Mouse (Mus musculus) testis, adult 2 months (tissue): ENCODE data around the gene Depdc1b. TPM values are rescaled to one million over a fixed set of nuclear protein-coding genes. Genes with fewer than 3 reads are reported as not detected.

Experiments
- H3K27ac ChIP-seq: fragments of 200-500 bp; 2 replicates; pipeline ENCODE4 v1.5.1; 2012; ENCODE audit warnings: low read depth, low read length; ENCODE audit not compliant: control insufficient read depth, insufficient read depth
- H3K27me3 ChIP-seq: fragments of 200-500 bp; 2 replicates; pipeline ENCODE4 v1.6.1; 2012; ENCODE audit warnings: mild to moderate bottlenecking, low read length, moderate library complexity; ENCODE audit not compliant: control insufficient read depth, insufficient read depth
- H3K36me3 ChIP-seq: fragments of 200-500 bp; 2 replicates; pipeline ENCODE4 v1.6.1; 2012; ENCODE audit warnings: mild to moderate bottlenecking, low read length; ENCODE audit not compliant: control insufficient read depth, insufficient read depth
- H3K4me1 ChIP-seq: fragments of 200-500 bp; 2 replicates; pipeline ENCODE4 v1.6.1; 2012; ENCODE audit warnings: low read length; ENCODE audit not compliant: control insufficient read depth, insufficient read depth
- H3K4me3 ChIP-seq: fragments of 200-500 bp; 2 replicates; pipeline ENCODE4 v1.5.1; 2012; ENCODE audit warnings: low read depth, mild to moderate bottlenecking, low read length, moderate library complexity, mixed read lengths; ENCODE audit not compliant: control insufficient read depth
- CTCF ChIP-seq: fragments of 200-500 bp; IDR thresholded peaks from 2 replicates; pipeline ENCODE4 v1.5.1; 2012; ENCODE audit warnings: low read depth, mild to moderate bottlenecking, inconsistent platforms, low read length, moderate library complexity; ENCODE audit not compliant: control insufficient read depth, insufficient read depth, insufficient replicate concordance
- POLR2A ChIP-seq: fragments of 200-500 bp; IDR thresholded peaks from 2 replicates; pipeline ENCODE4 v1.6.1; 2012; ENCODE audit warnings: low read depth, mild to moderate bottlenecking, inconsistent platforms, low read length, moderate library complexity; ENCODE audit not compliant: control insufficient read depth
- polyA plus RNA-seq: library from polyadenylated mRNA; depleted of rRNA; stranded (reverse); fragments of >200 nt; gene quantifications from 2 replicates; pipeline ENCODE4 v1.2.3, GENCODE M21; 2012

The Depdc1b gene
- polyA plus RNA-seq, 1 experiment, result 5.5 TPM

- no peak for TF ChIP-seq CTCF
- TF ChIP-seq POLR2A, result no peak
- H3K4me3 ChIP-seq, result no peak overlapping the region
- no peaks in the 10 kb centered on the region for H3K36me3 ChIP-seq
- H3K27me3 ChIP-seq, result no peaks in the 10 kb centered on the region
- H3K4me1 ChIP-seq, result no peaks in the 10 kb centered on the region
- H3K27ac ChIP-seq, result no peak overlapping the region
Observed at GRCm38 (mm10) chr13:108418741-108419507, 102.8 kb downstream of the Depdc1b start.

DNA sequence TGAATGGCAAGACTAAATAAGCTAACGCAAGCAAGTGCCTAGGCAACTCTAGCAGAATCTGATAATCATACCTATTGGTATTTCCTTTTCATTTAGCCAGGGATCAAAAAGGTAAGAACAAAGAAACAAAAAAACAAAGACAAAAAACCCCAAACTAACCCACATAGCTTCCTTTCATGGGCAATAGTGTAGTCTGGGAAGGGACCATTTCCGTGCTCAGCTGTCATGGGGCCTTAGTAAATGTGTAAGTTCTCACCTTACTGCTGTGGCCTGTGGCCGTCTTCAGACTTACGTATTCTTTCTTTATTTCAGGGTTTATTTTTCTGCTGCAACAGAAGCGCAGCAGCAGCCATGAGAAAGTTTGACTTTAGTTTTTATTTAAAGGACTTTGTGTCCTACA is 110.2 kb downstream of the Depdc1b start:
- H3K27ac ChIP-seq, result no peak overlapping the region
- no peak overlapping the region for H3K4me3 ChIP-seq
- no peaks in the 10 kb centered on the region for H3K4me1 ChIP-seq
- TF ChIP-seq CTCF, result no peak
- no peak for TF ChIP-seq POLR2A
- H3K36me3 ChIP-seq, result no peaks in the 10 kb centered on the region
- H3K27me3 ChIP-seq, result no peaks in the 10 kb centered on the region

GRCm38 (mm10) chr13:108428809-108429208 is 112.7 kb downstream of the Depdc1b start:
- Histone ChIP-seq H3K27ac (no peak overlapping the region), H3K4me1 (no peaks in the 10 kb centered on the region), H3K36me3 (no peaks in the 10 kb centered on the region), H3K27me3 (no peaks in the 10 kb centered on the region), H3K4me3 (no peak overlapping the region)
- TF ChIP-seq POLR2A (no peak), CTCF (no peak)

DNA sequence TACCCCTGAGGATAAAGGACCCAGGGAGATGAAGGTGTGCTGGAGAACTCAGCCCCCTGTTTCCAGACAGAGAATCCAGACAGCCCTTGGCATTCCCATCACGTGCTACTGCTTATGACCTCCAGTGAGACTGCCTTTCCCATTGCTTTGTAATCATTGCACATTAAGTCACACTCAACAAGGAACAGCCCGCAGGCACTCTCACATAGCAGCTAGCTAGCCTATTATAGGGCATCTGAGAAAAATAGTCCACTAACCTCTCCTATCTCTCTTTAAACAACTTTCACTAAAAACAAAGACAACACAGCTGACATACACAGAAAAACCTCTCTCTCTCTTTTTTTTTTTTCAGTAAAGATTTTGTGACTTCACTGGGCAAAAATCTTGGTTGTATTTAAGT is 113.5 kb downstream of the Depdc1b start:
- no peak for TF ChIP-seq POLR2A
- no peak for TF ChIP-seq CTCF
- H3K4me3 ChIP-seq, result no peak overlapping the region
- no peaks in the 10 kb centered on the region for H3K36me3 ChIP-seq
- no peaks in the 10 kb centered on the region for H3K27me3 ChIP-seq
- no peak overlapping the region for H3K27ac ChIP-seq
- H3K4me1 ChIP-seq, result no peaks in the 10 kb centered on the region

- no peaks in the 10 kb centered on the region for H3K36me3 ChIP-seq
- TF ChIP-seq POLR2A (no peak), CTCF (no peak)
- no peak overlapping the region for H3K4me3 ChIP-seq
- H3K27ac ChIP-seq, result no peak overlapping the region
- no peaks in the 10 kb centered on the region for H3K27me3 ChIP-seq
- H3K4me1 ChIP-seq, result no peaks in the 10 kb centered on the region
Observed at GRCm38 (mm10) chr13:108431776-108432175, 115.6 kb downstream of the Depdc1b start.

DNA sequence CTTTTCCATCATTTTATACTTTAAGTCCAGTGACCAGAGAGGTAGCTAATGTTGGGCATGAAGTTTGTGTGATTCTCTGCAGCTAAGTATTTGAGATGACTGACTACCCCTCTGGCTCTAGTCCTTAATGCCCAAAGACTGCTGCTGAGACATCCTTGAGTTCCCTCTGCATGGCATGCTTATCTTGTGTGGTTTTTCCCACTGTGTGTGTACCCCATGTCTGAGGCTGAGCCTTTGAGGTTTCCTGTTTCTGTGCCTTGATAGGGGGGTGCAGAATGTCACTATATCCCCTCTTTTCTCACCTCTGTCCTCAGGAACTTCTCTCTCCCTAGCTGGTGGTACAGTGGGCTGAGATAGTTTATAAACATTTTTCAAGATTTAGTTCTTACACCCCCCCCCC is 119.6 kb downstream of the Depdc1b start:
- no peaks in the 10 kb centered on the region for H3K27me3 ChIP-seq
- TF ChIP-seq POLR2A, result no peak
- TF ChIP-seq CTCF, result no peak
- no peaks in the 10 kb centered on the region for H3K36me3 ChIP-seq
- H3K4me1 ChIP-seq, result no peaks in the 10 kb centered on the region
- H3K4me3 ChIP-seq, result no peak overlapping the region
- H3K27ac ChIP-seq, result no peak overlapping the region

DNA sequence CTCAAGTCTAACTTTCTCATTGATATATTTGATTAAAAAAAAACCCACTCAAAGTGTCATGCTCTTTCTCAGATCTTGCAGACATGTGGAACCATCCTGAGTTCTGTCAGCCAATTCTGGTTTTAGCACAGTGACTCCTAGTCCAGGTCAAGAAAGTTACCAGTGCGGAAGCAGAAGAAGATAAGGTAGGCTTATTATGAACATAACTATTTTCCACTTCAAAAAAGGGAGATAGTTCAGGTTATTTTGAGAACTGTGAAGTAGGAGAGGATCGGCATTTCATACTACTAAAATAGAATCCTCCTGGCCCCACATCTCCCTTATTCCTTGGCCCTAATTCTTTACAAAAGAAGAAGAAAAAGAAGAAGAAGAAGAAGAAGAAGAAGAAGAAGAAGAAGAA is 121.3 kb downstream of the Depdc1b start:
- TF ChIP-seq CTCF, result no peak
- TF ChIP-seq POLR2A, result no peak

More for the DNA sequence above, 121.3 kb downstream of the Depdc1b start:
- Histone ChIP-seq H3K4me3 (no peak overlapping the region), H3K4me1 (no peaks in the 10 kb centered on the region), H3K27me3 (no peaks in the 10 kb centered on the region), H3K27ac (no peak overlapping the region), H3K36me3 (no peaks in the 10 kb centered on the region)
